In the genomic region with DNA sequence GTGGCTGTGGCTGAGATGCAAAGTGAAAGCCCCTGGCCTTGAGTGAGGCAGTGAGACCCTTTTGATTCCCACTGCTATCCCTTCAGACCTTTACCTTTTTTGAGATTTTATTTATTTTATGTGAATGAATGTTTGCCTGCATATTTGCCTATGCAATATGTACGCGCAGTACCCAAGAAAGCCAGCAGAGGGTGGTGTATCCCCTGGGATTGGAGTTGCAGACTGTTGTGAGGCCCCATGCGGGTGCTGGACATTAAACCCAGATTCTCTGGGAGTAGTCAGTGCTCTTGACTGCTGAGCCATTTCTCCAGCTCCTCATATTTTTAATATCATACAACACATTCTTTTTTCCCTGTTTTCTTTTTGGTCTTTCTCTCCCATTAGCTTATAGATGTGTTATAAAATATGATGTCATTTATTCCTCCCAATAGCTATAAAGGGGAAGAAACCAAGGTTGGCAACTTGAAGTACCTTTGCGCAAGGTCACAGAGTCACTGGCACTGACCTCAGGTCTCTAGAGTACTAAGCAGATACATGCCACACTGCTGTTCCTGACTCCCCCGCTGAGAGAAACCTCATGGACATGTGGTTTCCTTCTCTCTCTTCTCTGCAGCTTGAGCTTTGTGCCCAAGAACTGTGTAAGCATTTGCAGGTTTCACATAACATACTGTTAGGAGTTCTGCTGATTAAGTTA, we compare ENCODE assay signal across 10 mouse cellular contexts. TPM values are rescaled to one million over a fixed set of nuclear protein-coding genes. Genes with fewer than 3 reads are reported as not detected.
DNase-seq lines count a peak whose midpoint lies in the region; ATAC-seq lines count a peak whose summit lies in the region.
"Had no signal": no experiment of that assay in that cellular context is flagged by ENCODE, and none has a peak within 500 bp of the region (broad histone marks: within the 10 kb centered on the region; RNA-seq: fewer than 3 reads in every experiment).

No protein-coding gene starts in this region.

- H3K4me1 ChIP-seq in neural tube, embryonic 11.5 days (ENCODE audit: control insufficient read depth, insufficient read depth, low read length): no peaks in the 10 kb centered on the region
- H3K4me1 ChIP-seq: stomach, embryonic 15.5 days had no signal

- no peak overlapping the region for H3K9ac ChIP-seq in neural tube, embryonic 11.5 days (ENCODE audit: low read length)
- H3K9ac ChIP-seq: embryonic facial prominence, embryonic 15.5 days; stomach, embryonic 15.5 days had no signal

- H3K4me2 ChIP-seq in neural tube, embryonic 11.5 days (ENCODE audit: low read depth): no peak overlapping the region
- H3K4me2 ChIP-seq: embryonic facial prominence, embryonic 15.5 days; stomach, embryonic 15.5 days had no signal

- no peak overlapping the region for H3K4me3 ChIP-seq in neural tube, embryonic 11.5 days (ENCODE audit: low read depth, low read length)
- H3K4me3 ChIP-seq: embryonic facial prominence, embryonic 15.5 days; stomach, embryonic 15.5 days had no signal

- 73% methylated on average over 5 of the region's 5 CpGs for WGBS in neural tube, embryonic 11.5 days

- H3K27ac ChIP-seq in neural tube, embryonic 11.5 days (ENCODE audit: low read depth, low read length): no peak overlapping the region
- H3K27ac ChIP-seq: embryonic facial prominence, embryonic 15.5 days; stomach, embryonic 15.5 days had no signal

- peak; percentile 58 to 72 for DNase-seq in heart, postnatal 14 days
- DNase-seq in heart, postnatal 25 days (ENCODE audit: low spot score): no peak
- DNase-seq in urinary bladder, postnatal 14 days (ENCODE audit: low spot score): peak; percentile 60
- DNase-seq in urinary bladder, postnatal 10 days (ENCODE audit: low spot score): no peak
- DNase-seq in c-Kit-positive CD71-negative TER-119-negative erythroid progenitor cells, embryonic 14.5 days (ENCODE audit: low read depth): peak; percentile 41
- DNase-seq in kidney, postnatal 25 days: peak; percentile 56 to 84
- peak; percentile 35 for DNase-seq in neural tube, embryonic 11.5 days (ENCODE audit: low spot score)

- H3K27me3 ChIP-seq in neural tube, embryonic 11.5 days (ENCODE audit: control insufficient read depth, insufficient read depth, low read length): no peaks in the 10 kb centered on the region
- H3K27me3 ChIP-seq: embryonic facial prominence, embryonic 15.5 days; stomach, embryonic 15.5 days had no signal

- ATAC-seq in neural tube, embryonic 11.5 days (ENCODE audit: insufficient read depth, low FRiP score, low TSS enrichment): no peak
- ATAC-seq in inflammation-experienced regulatory T-cells, adult 6 months: no peak

- intact Hi-C loops in heart, postnatal 14 days (cut with DNase I): loop anchor here (1.0 kb wide), 1 partner anchor 80 kb away; no protein-coding TSS in a partner anchor
- intact Hi-C loops in heart, postnatal 25 days (cut with DNase I): loop anchor here (1.0 to 10.0 kb wide), 2 partner anchors 49 to 81 kb away; no protein-coding TSS in a partner anchor

- H3K36me3 ChIP-seq in neural tube, embryonic 11.5 days (ENCODE audit: control insufficient read depth, insufficient read depth, low read length): no peaks in the 10 kb centered on the region; the same call in 1 of the 2 replicates

- no peaks in the 10 kb centered on the region for H3K9me3 ChIP-seq in neural tube, embryonic 11.5 days (ENCODE audit: control insufficient read depth, low read length)
- H3K9me3 ChIP-seq: embryonic facial prominence, embryonic 15.5 days; stomach, embryonic 15.5 days had no signal

RNA-seq across cellular contexts. Expression of a gene that starts 58.5 kb away (rescaled TPM):
- 10 to 100 TPM; 61.0 to 62.9 TPM for total RNA-seq in heart, postnatal 14 days (2021)
- 10 to 100 TPM; 42.5 to 51.7 TPM for total RNA-seq in heart, postnatal 25 days (2021)
- polyA plus RNA-seq in neural tube, embryonic 11.5 days (2014; fragmentation: Nextera tagmentation; extraction: Ambion mirVana): 22.9 and 24.3 TPM in 2 replicates
- polyA plus RNA-seq in inflammation-experienced regulatory T-cells, adult 6 months (2017; shearing (Covaris generic)): 10 to 100 TPM in 2 of 3 experiments, 1 to 10 TPM in 1; 7.9 to 25.3 (median 24.8) TPM

Comparison
In these comparisons a context has a peak if more than half of its experiments do, and no peak if none do; other contexts are left out.
1. DNase-seq: peak in heart, postnatal 14 days (2 of 2), urinary bladder, postnatal 14 days (single experiment), c-Kit-positive CD71-negative TER-119-negative erythroid progenitor cells, embryonic 14.5 days (single experiment), kidney, postnatal 25 days (2 of 2) and neural tube, embryonic 11.5 days (single experiment); none in heart, postnatal 25 days (single experiment) and urinary bladder, postnatal 10 days (single experiment).